Mouse (Mus musculus): ENCODE measurements around the gene 1700020D05Rik. TPM values are rescaled to one million over a fixed set of nuclear protein-coding genes. Genes with fewer than 3 reads are reported as not detected.
"Not testable (repeated sequence)": the region's sequence is repeated elsewhere in the genome, so short reads cannot be mapped to it uniquely, and the experiment has no call there.

1700020D05Rik gene
- polyA plus RNA-seq, 1 experiment from 2014 or later, result 0.31 TPM

- H3K4me3 ChIP-seq (ENCODE audit: low read depth, low read length), result peak overlapping the region; percentile 87
- no peaks in the 10 kb centered on the region for H3K9me3 ChIP-seq (ENCODE audit: control insufficient read depth, low read length)
- peak; percentile 80 for DNase-seq (ENCODE audit: low spot score)
- no peaks in the 10 kb centered on the region for H3K27me3 ChIP-seq (ENCODE audit: control insufficient read depth, insufficient read depth, low read length)
- H3K27ac ChIP-seq (ENCODE audit: low read depth, low read length), result peak overlapping the region; percentile 98
- peaks cover 17% of the 10 kb centered on the region for H3K36me3 ChIP-seq (ENCODE audit: control insufficient read depth, insufficient read depth, low read length)
- peak overlapping the region; percentile 89 for H3K4me2 ChIP-seq (ENCODE audit: low read depth)
- peaks cover 21% of the 10 kb centered on the region for H3K4me1 ChIP-seq (ENCODE audit: control insufficient read depth, insufficient read depth, low read length)
- peak overlapping the region; percentile 90 for H3K9ac ChIP-seq (ENCODE audit: low read length)
- under 1% methylated on average over 59 of the region's 59 CpGs for WGBS
- no peak for ATAC-seq (ENCODE audit: insufficient read depth, low FRiP score, low TSS enrichment)
Measured at GRCm38 (mm10) chr19:5490898-5491708, 12.5 kb downstream of the 1700020D05Rik start.

- Histone ChIP-seq H3K9me3 (ENCODE audit: control insufficient read depth, low read length) (no peaks in the 10 kb centered on the region), H3K4me2 (ENCODE audit: low read depth) (peak within 1 kb of the TSS; percentile 89), H3K9ac (ENCODE audit: low read length) (peak within 1 kb of the TSS; percentile 90), H3K36me3 (ENCODE audit: control insufficient read depth, insufficient read depth, low read length) (peaks cover 14% of the 10 kb centered on the region), H3K4me1 (ENCODE audit: control insufficient read depth, insufficient read depth, low read length) (peaks cover 21% of the 10 kb centered on the region), H3K4me3 (ENCODE audit: low read depth, low read length) (peak within 1 kb of the TSS; percentile 87), H3K27ac (ENCODE audit: low read depth, low read length) (peak within 1 kb of the TSS; percentile 98), H3K27me3 (ENCODE audit: control insufficient read depth, insufficient read depth, low read length) (no peaks in the 10 kb centered on the region)
- WGBS, result under 1% methylated on average over 57 of the region's 62 CpGs
- peak; percentile 97 for DNase-seq (ENCODE audit: low spot score)
- ATAC-seq (ENCODE audit: insufficient read depth, low FRiP score, low TSS enrichment), result peak; percentile 68
Measured at GRCm38 (mm10) chr19:5490313-5490897, 13.2 kb downstream of the 1700020D05Rik start, which contains the start of gene Cfl1. Cfl1 (plus strand) TSS chr19:5490455.

- not testable (repeated sequence) for H3K4me3 ChIP-seq (ENCODE audit: low read depth, low read length); H3K9me3 ChIP-seq (ENCODE audit: control insufficient read depth, low read length); H3K9ac ChIP-seq (ENCODE audit: low read length); H3K27me3 ChIP-seq (ENCODE audit: control insufficient read depth, insufficient read depth, low read length); ATAC-seq (ENCODE audit: insufficient read depth, low FRiP score, low TSS enrichment); DNase-seq (ENCODE audit: low spot score)
- 55% methylated on average over 10 of the region's 10 CpGs for WGBS
- Histone ChIP-seq H3K4me1 (ENCODE audit: control insufficient read depth, insufficient read depth, low read length) (peaks cover 21% of the 10 kb centered on the region), H3K27ac (ENCODE audit: low read depth, low read length) (0 out of 2 replicates have a peak overlapping the region, but pooled peaks have one; percentile 98), H3K4me2 (ENCODE audit: low read depth) (0 out of 2 replicates have a peak overlapping the region, but pooled peaks have one; percentile 7), H3K36me3 (ENCODE audit: control insufficient read depth, insufficient read depth, low read length) (peaks cover 15% of the 10 kb centered on the region)
Measured at GRCm38 (mm10) chr19:5489721-5490120, 13.9 kb downstream of the 1700020D05Rik start.

GRCm38 (mm10) chr19:5488878-5489571 lies 14.6 kb downstream of the 1700020D05Rik start:
- Histone ChIP-seq H3K36me3 (ENCODE audit: control insufficient read depth, insufficient read depth, low read length) (peaks cover 12% of the 10 kb centered on the region), H3K27ac (ENCODE audit: low read depth, low read length) (peak overlapping the region; percentile 98), H3K4me2 (ENCODE audit: low read depth) (peak overlapping the region; percentile 56), H3K27me3 (ENCODE audit: control insufficient read depth, insufficient read depth, low read length) (no peaks in the 10 kb centered on the region), H3K9ac (ENCODE audit: low read length) (peak overlapping the region; percentile 68), H3K4me3 (ENCODE audit: low read depth, low read length) (peak overlapping the region; percentile 44), H3K4me1 (ENCODE audit: control insufficient read depth, insufficient read depth, low read length) (peaks cover 21% of the 10 kb centered on the region), H3K9me3 (ENCODE audit: control insufficient read depth, low read length) (no peaks in the 10 kb centered on the region)
- under 1% methylated on average over 26 of the region's 26 CpGs for WGBS
- ATAC-seq (ENCODE audit: insufficient read depth, low FRiP score, low TSS enrichment) (peak; percentile 83), DNase-seq (ENCODE audit: low spot score) (peak; percentile 98)

- Histone ChIP-seq H3K4me2 (ENCODE audit: low read depth) (peak within 1 kb of the TSS; percentile 56), H3K27ac (ENCODE audit: low read depth, low read length) (peak within 1 kb of the TSS; percentile 98), H3K9ac (ENCODE audit: low read length) (peak within 1 kb of the TSS; percentile 68), H3K4me3 (ENCODE audit: low read depth, low read length) (peak within 1 kb of the TSS; percentile 44), H3K4me1 (ENCODE audit: control insufficient read depth, insufficient read depth, low read length) (peaks cover 21% of the 10 kb centered on the region), H3K36me3 (ENCODE audit: control insufficient read depth, insufficient read depth, low read length) (peaks cover 5% of the 10 kb centered on the region), H3K9me3 (ENCODE audit: control insufficient read depth, low read length) (no peaks in the 10 kb centered on the region), H3K27me3 (ENCODE audit: control insufficient read depth, insufficient read depth, low read length) (no peaks in the 10 kb centered on the region)
- ATAC-seq (ENCODE audit: insufficient read depth, low FRiP score, low TSS enrichment), result peak; percentile 51
- peak; percentile 94 for DNase-seq (ENCODE audit: low spot score)
- 1% methylated on average over 39 of the region's 39 CpGs for WGBS
Measured at GRCm38 (mm10) chr19:5487768-5488550, 15.6 kb downstream of the 1700020D05Rik start, which contains the start of gene Mus81. Mus81 (minus strand) TSS chr19:5488402.

GRCm38 (mm10) chr19:5486771-5487170 lies 16.8 kb downstream of the 1700020D05Rik start:
- H3K27ac ChIP-seq (ENCODE audit: low read depth, low read length), result no peak overlapping the region
- peaks cover 15% of the 10 kb centered on the region for H3K4me1 ChIP-seq (ENCODE audit: control insufficient read depth, insufficient read depth, low read length)
- H3K9ac ChIP-seq (ENCODE audit: low read length), result no peak overlapping the region; the same call in 1 of the 2 replicates
- WGBS, result 96% methylated on average over 4 of the region's 4 CpGs
- H3K27me3 ChIP-seq (ENCODE audit: control insufficient read depth, insufficient read depth, low read length), result no peaks in the 10 kb centered on the region
- DNase-seq (ENCODE audit: low spot score) (no peak), ATAC-seq (ENCODE audit: insufficient read depth, low FRiP score, low TSS enrichment) (no peak)
- H3K4me2 ChIP-seq (ENCODE audit: low read depth), result no peak overlapping the region
- no peaks in the 10 kb centered on the region for H3K9me3 ChIP-seq (ENCODE audit: control insufficient read depth, low read length)
- H3K4me3 ChIP-seq (ENCODE audit: low read depth, low read length), result no peak overlapping the region
- H3K36me3 ChIP-seq (ENCODE audit: control insufficient read depth, insufficient read depth, low read length), result peaks cover 8% of the 10 kb centered on the region

- Histone ChIP-seq H3K9ac (ENCODE audit: low read length) (no peak overlapping the region), H3K27ac (ENCODE audit: low read depth, low read length) (no peak overlapping the region), H3K27me3 (ENCODE audit: control insufficient read depth, insufficient read depth, low read length) (no peaks in the 10 kb centered on the region), H3K36me3 (ENCODE audit: control insufficient read depth, insufficient read depth, low read length) (peaks cover 10% of the 10 kb centered on the region), H3K4me2 (ENCODE audit: low read depth) (no peak overlapping the region), H3K4me1 (ENCODE audit: control insufficient read depth, insufficient read depth, low read length) (peaks cover 13% of the 10 kb centered on the region), H3K9me3 (ENCODE audit: control insufficient read depth, low read length) (no peaks in the 10 kb centered on the region), H3K4me3 (ENCODE audit: low read depth, low read length) (no peak overlapping the region)
- DNase-seq (ENCODE audit: low spot score) (no peak), ATAC-seq (ENCODE audit: insufficient read depth, low FRiP score, low TSS enrichment) (no peak)
- 93% methylated on average over 8 of the region's 8 CpGs for WGBS
Measured at GRCm38 (mm10) chr19:5486286-5486685, 17.3 kb downstream of the 1700020D05Rik start.

- Histone ChIP-seq H3K36me3 (ENCODE audit: control insufficient read depth, insufficient read depth, low read length) (peaks cover 10% of the 10 kb centered on the region), H3K27me3 (ENCODE audit: control insufficient read depth, insufficient read depth, low read length) (no peaks in the 10 kb centered on the region), H3K9me3 (ENCODE audit: control insufficient read depth, low read length) (no peaks in the 10 kb centered on the region), H3K9ac (ENCODE audit: low read length) (no peak overlapping the region), H3K4me3 (ENCODE audit: low read depth, low read length) (no peak overlapping the region), H3K4me2 (ENCODE audit: low read depth) (no peak overlapping the region), H3K4me1 (ENCODE audit: control insufficient read depth, insufficient read depth, low read length) (peaks cover 13% of the 10 kb centered on the region), H3K27ac (ENCODE audit: low read depth, low read length) (no peak overlapping the region)
- no peak for ATAC-seq (ENCODE audit: insufficient read depth, low FRiP score, low TSS enrichment)
- DNase-seq (ENCODE audit: low spot score), result no peak
- WGBS, result 93% methylated on average over 7 of the region's 7 CpGs
Measured at GRCm38 (mm10) chr19:5485821-5486220, 17.8 kb downstream of the 1700020D05Rik start.
